ENCODE assay signal across 22 mouse cellular contexts in genomic region chr2:146178718-146179117, GRCm38 (mm10). TPM values are rescaled to one million over a fixed set of nuclear protein-coding genes. Genes with fewer than 3 reads are reported as not detected.
DNase-seq lines count a peak whose midpoint lies in the region; ATAC-seq and TF ChIP-seq lines count a peak whose summit lies in the region.
"Had no signal": no experiment of that assay in that cellular context is flagged by ENCODE, and none has a peak within 500 bp of the region (broad histone marks: within the 10 kb centered on the region; RNA-seq: fewer than 3 reads in every experiment).

No protein-coding gene starts in this region.

- no peak overlapping the region for H3K27ac ChIP-seq in liver, postnatal 0 days (ENCODE audit: low read depth)
- H3K27ac ChIP-seq in liver, embryonic 12.5 days = no peak overlapping the region
- H3K27ac ChIP-seq in ES-E14 (ENCODE audit: insufficient read depth, low read depth, low read length, poor library complexity, severe bottlenecking) = no peak overlapping the region
- H3K27ac ChIP-seq: embryonic facial prominence, embryonic 10.5 days; hindbrain, embryonic 10.5 days; hindbrain, embryonic 14.5 days; intestine, embryonic 15.5 days had no signal

- no peak for ATAC-seq in liver, postnatal 0 days
- ATAC-seq in liver, embryonic 12.5 days = no peak
- ATAC-seq: forebrain, embryonic 16.5 days; intestine, embryonic 15.5 days; Patski had no signal

- no peak overlapping the region for H3K4me2 ChIP-seq in liver, postnatal 0 days (ENCODE audit: low read depth, low read length)
- H3K4me2 ChIP-seq in liver, embryonic 12.5 days = no peak overlapping the region
- H3K4me2 ChIP-seq: hindbrain, embryonic 14.5 days; intestine, embryonic 15.5 days had no signal

- 67% methylated on average over 1 of the region's 1 CpGs for WGBS in liver, postnatal 0 days (ENCODE audit: insufficient replicate concordance)
- WGBS in liver, embryonic 12.5 days (ENCODE audit: insufficient replicate concordance) = 63% methylated on average over 1 of the region's 1 CpGs

- 0 out of 2 replicates have a peak, but pooled peaks have one; percentile 4 for TF ChIP-seq CTCF in liver, postnatal 0 days (IDR thresholded peaks at IDR 0.05; ENCODE audit: low read depth)

- TF ChIP-seq EP300 in liver, postnatal 0 days (IDR thresholded peaks at IDR 0.05; ENCODE audit: low read depth) = no peak

- no peaks in the 10 kb centered on the region for H3K27me3 ChIP-seq in liver, postnatal 0 days (ENCODE audit: insufficient read depth, low read length)
- no peaks in the 10 kb centered on the region; the same call in 1 of the 2 replicates for H3K27me3 ChIP-seq in liver, embryonic 12.5 days (replicated peaks)
- H3K27me3 ChIP-seq: intestine, embryonic 15.5 days had no signal

- DNase-seq in heart, adult 11 months = peak; percentile 25
- no peak for DNase-seq in heart, postnatal 25 days (ENCODE audit: low spot score)
- no peak for DNase-seq in liver, postnatal 0 days
- no peak for DNase-seq in ES-E14 (ENCODE audit: low read depth, low spot score)
- DNase-seq in kidney, postnatal 25 days = no peak
- DNase-seq in cerebellum, adult 9-10 months = no peak
- DNase-seq: adrenal gland, adult 2 months; adrenal gland, postnatal 25 days; cerebellum, adult 18-20 months; cerebellum, postnatal 10 days; gastrocnemius, postnatal 14 days; heart, postnatal 14 days had no signal

- H3K36me3 ChIP-seq in liver, postnatal 0 days (replicated peaks; ENCODE audit: insufficient read depth, low read length) = no peaks in the 10 kb centered on the region
- no peaks in the 10 kb centered on the region for H3K36me3 ChIP-seq in liver, embryonic 12.5 days
- no peaks in the 10 kb centered on the region for H3K36me3 ChIP-seq in ES-E14 (ENCODE audit: control insufficient read depth, insufficient read depth, low read length, poor library complexity, severe bottlenecking)
- H3K36me3 ChIP-seq: embryonic facial prominence, embryonic 10.5 days; hindbrain, embryonic 10.5 days; intestine, embryonic 15.5 days had no signal

- intact Hi-C loops in heart, postnatal 25 days (cut with DNase I) = no loop called here

- H3K9me3 ChIP-seq in liver, postnatal 0 days (ENCODE audit: low read length) = 0 out of 2 replicates have a peak, but pooled peaks cover 5% of the 10 kb centered on the region
- peaks cover 5% of the 10 kb centered on the region; the same call in 1 of the 2 replicates for H3K9me3 ChIP-seq in liver, embryonic 12.5 days (replicated peaks)
- H3K9me3 ChIP-seq in ES-E14 (ENCODE audit: control insufficient read depth, insufficient read depth, low read depth, low read length) = no peaks in the 10 kb centered on the region
- H3K9me3 ChIP-seq: hindbrain, embryonic 10.5 days; intestine, embryonic 15.5 days had no signal

- no peak overlapping the region for H3K9ac ChIP-seq in liver, postnatal 0 days (replicated peaks)
- no peak overlapping the region for H3K9ac ChIP-seq in liver, embryonic 12.5 days
- no peak overlapping the region for H3K9ac ChIP-seq in ES-E14 (ENCODE audit: insufficient read depth, low read depth, low read length, poor library complexity, severe bottlenecking)
- H3K9ac ChIP-seq: hindbrain, embryonic 14.5 days; intestine, embryonic 15.5 days had no signal

- H3K4me3 ChIP-seq in liver, postnatal 0 days (ENCODE audit: low read depth, low read length) = no peak overlapping the region
- no peak overlapping the region for H3K4me3 ChIP-seq in liver, embryonic 12.5 days
- no peak overlapping the region for H3K4me3 ChIP-seq in ES-E14 (ENCODE audit: insufficient read depth in 1 of 2, low read depth in 1 of 2, low read length in 2 of 2, poor library complexity in 1 of 2, severe bottlenecking in 1 of 2)
- H3K4me3 ChIP-seq: embryonic facial prominence, embryonic 10.5 days; hindbrain, embryonic 10.5 days; intestine, embryonic 15.5 days had no signal

- H3K4me1 ChIP-seq in liver, postnatal 0 days (ENCODE audit: insufficient read depth) = no peaks in the 10 kb centered on the region
- H3K4me1 ChIP-seq in liver, embryonic 12.5 days = no peaks in the 10 kb centered on the region
- H3K4me1 ChIP-seq in ES-E14 (ENCODE audit: control insufficient read depth in 2 of 2, insufficient read depth in 2 of 2, low read length in 2 of 2, poor library complexity in 1 of 2) = no peaks in the 10 kb centered on the region
- H3K4me1 ChIP-seq: embryonic facial prominence, embryonic 10.5 days; intestine, embryonic 15.5 days had no signal

- in situ Hi-C loops in ES-E14 (cut with MboI; ENCODE audit: low sequenced_read_pairs in 2 of 2, unreplicated experiment in 2 of 2) = no loop called here

TF ChIP-seq in ES-E14, 5 proteins besides CTCF, POLR2A, EP300 and RAD21:
- TF ChIP-seq MAFK (IDR thresholded peaks at IDR 0.05; ENCODE audit: insufficient read depth, low read depth, low read length) (no peak), HCFC1 (IDR thresholded peaks at IDR 0.05; ENCODE audit: borderline replicate concordance, insufficient read depth, low read length) (no peak), CHD2 (IDR thresholded peaks at IDR 0.05; ENCODE audit: low read depth, low read length) (no peak), ZC3H11A (IDR thresholded peaks at IDR 0.05; ENCODE audit: borderline replicate concordance, low read depth, low read length) (peak; percentile 19; the same call in 1 of the 2 replicates), ZNF384 (IDR thresholded peaks at IDR 0.05; ENCODE audit: low read depth, low read length) (peak; percentile 93)
TF ChIP-seq in ES-E14: peak in this region for 2.

RNA-seq across cellular contexts. Expression of gene Insm1, which starts 43.0 kb away (rescaled TPM):
- not detected for total RNA-seq in heart, postnatal 25 days (2021)
- polyA plus RNA-seq in liver, postnatal 0 days (2015; fragmentation: Nextera tagmentation; extraction: Ambion mirVana) = not detected in 2 replicates
- not detected in 2 replicates for polyA plus RNA-seq in liver, embryonic 12.5 days (2016; fragmentation: Nextera tagmentation; extraction: Ambion mirVana)
- total RNA-seq in ES-E14 (2012; rRNA removed) = 1.4 and 3.0 TPM in 2 replicates
- total RNA-seq: gastrocnemius, adult 18-20 months; gastrocnemius, postnatal 14 days; granulocyte monocyte progenitor cell, adult 5-6 weeks had no signal
- polyA plus RNA-seq: heart, embryonic 14.5 days; Patski had no signal
